Mouse (Mus musculus) testis, postnatal 10 days (tissue): ENCODE results near the gene Cacna1c.

Source experiments
- DNase-seq: peaks from one replicate; pipeline ENCODE4 v3.0.0; 2021; ENCODE audit warnings: low spot score

Gene Cacna1c

GRCm38 (mm10) chr6:118796393-118796792, 399.8 kb downstream of the Cacna1c start:
- DNase-seq = no peak

GRCm38 (mm10) chr6:118795716-118796115, 400.5 kb downstream of the Cacna1c start:
- DNase-seq = no peak

GRCm38 (mm10) chr6:118791921-118792368, 404.3 kb downstream of the Cacna1c start:
- DNase-seq = peak; percentile 69

- no peak for DNase-seq
Observed at GRCm38 (mm10) chr6:118787933-118788332, 408.3 kb downstream of the Cacna1c start.

- no peak for DNase-seq
Observed at GRCm38 (mm10) chr6:118780280-118780679, 415.9 kb downstream of the Cacna1c start.

GRCm38 (mm10) chr6:118779201-118779600, 417.0 kb downstream of the Cacna1c start:
- DNase-seq = no peak

GRCm38 (mm10) chr6:118777457-118777856, 418.8 kb downstream of the Cacna1c start:
- DNase-seq = no peak

GRCm38 (mm10) chr6:118776459-118776858, 419.8 kb downstream of the Cacna1c start:
- DNase-seq = no peak

- no peak for DNase-seq
Observed at GRCm38 (mm10) chr6:118772581-118772980, 423.6 kb downstream of the Cacna1c start.

GRCm38 (mm10) chr6:118771121-118771520, 425.1 kb downstream of the Cacna1c start:
- no peak for DNase-seq

- no peak for DNase-seq
Observed at GRCm38 (mm10) chr6:118770396-118770795, 425.8 kb downstream of the Cacna1c start.

- no peak for DNase-seq
Observed at GRCm38 (mm10) chr6:118769792-118770191, 426.4 kb downstream of the Cacna1c start.

- DNase-seq = no peak
Observed at GRCm38 (mm10) chr6:118767698-118768097, 428.5 kb downstream of the Cacna1c start.

GRCm38 (mm10) chr6:118765261-118765660, 431.0 kb downstream of the Cacna1c start:
- no peak for DNase-seq

- no peak for DNase-seq
Observed at GRCm38 (mm10) chr6:118759015-118759414, 437.2 kb downstream of the Cacna1c start.

- DNase-seq = no peak
Observed at GRCm38 (mm10) chr6:118758290-118758907, 437.8 kb downstream of the Cacna1c start.

GRCm38 (mm10) chr6:118757533-118758289, 438.5 kb downstream of the Cacna1c start:
- no peak for DNase-seq

- DNase-seq = no peak
Observed at GRCm38 (mm10) chr6:118756511-118756910, 439.7 kb downstream of the Cacna1c start.

- no peak for DNase-seq
Observed at GRCm38 (mm10) chr6:118755768-118756167, 440.4 kb downstream of the Cacna1c start.

GRCm38 (mm10) chr6:118754439-118754838, 441.8 kb downstream of the Cacna1c start:
- DNase-seq = no peak

- no peak for DNase-seq
Observed at GRCm38 (mm10) chr6:118753787-118754186, 442.4 kb downstream of the Cacna1c start.

- DNase-seq = no peak
Observed at GRCm38 (mm10) chr6:118753064-118753463, 443.2 kb downstream of the Cacna1c start.

GRCm38 (mm10) chr6:118749285-118749684, 446.9 kb downstream of the Cacna1c start:
- no peak for DNase-seq

- no peak for DNase-seq
Observed at GRCm38 (mm10) chr6:118742701-118743100, 453.5 kb downstream of the Cacna1c start.
